Mouse (Mus musculus): ENCODE results near the gene Fbxo31. TPM values are rescaled to one million over a fixed set of nuclear protein-coding genes. Genes with fewer than 3 reads are reported as not detected.
A peak's percentile ranks its signal among the peaks of the same experiment; 100 is the strongest.

Fbxo31 gene
- polyA plus RNA-seq, 1 experiment from 2014 or later = 5.6 TPM

GRCm38 (mm10) chr8:121580465-121580864, 1.9 kb upstream of the Fbxo31 start:
- peak; percentile 26 for ATAC-seq
- H3K4me3 ChIP-seq (ENCODE audit: low read depth, low read length) = no peak overlapping the region
- WGBS = 12% methylated on average over 9 of the region's 9 CpGs
- no peaks in the 10 kb centered on the region for H3K9me3 ChIP-seq (ENCODE audit: control insufficient read depth)
- no peak overlapping the region for H3K4me2 ChIP-seq (replicated peaks; ENCODE audit: low read depth)
- H3K4me1 ChIP-seq (replicated peaks; ENCODE audit: control insufficient read depth, insufficient read depth, low read length) = peaks cover 4% of the 10 kb centered on the region
- no peak overlapping the region for H3K27ac ChIP-seq (ENCODE audit: low read depth, low read length)
- TF ChIP-seq CTCF (IDR thresholded peaks at IDR 0.05; ENCODE audit: low read depth) = no peak
- no peaks in the 10 kb centered on the region for H3K36me3 ChIP-seq (ENCODE audit: control insufficient read depth, insufficient read depth)
- no peak overlapping the region for H3K9ac ChIP-seq (ENCODE audit: low read depth, low read length)
- H3K27me3 ChIP-seq (replicated peaks; ENCODE audit: control insufficient read depth, insufficient read depth, low read length) = no peaks in the 10 kb centered on the region

- peak overlapping the region; percentile 74 for H3K27ac ChIP-seq (ENCODE audit: low read depth, low read length)
- peak overlapping the region; percentile 87 for H3K4me2 ChIP-seq (replicated peaks; ENCODE audit: low read depth)
- no peaks in the 10 kb centered on the region for H3K36me3 ChIP-seq (ENCODE audit: control insufficient read depth, insufficient read depth)
- no peaks in the 10 kb centered on the region for H3K27me3 ChIP-seq (replicated peaks; ENCODE audit: control insufficient read depth, insufficient read depth, low read length)
- H3K4me1 ChIP-seq (replicated peaks; ENCODE audit: control insufficient read depth, insufficient read depth, low read length) = peaks cover 4% of the 10 kb centered on the region
- WGBS = 1% methylated on average over 42 of the region's 44 CpGs
- no peak; the same call in 1 of the 2 replicates for ATAC-seq
- H3K4me3 ChIP-seq (ENCODE audit: low read depth, low read length) = peak overlapping the region; percentile 78
- H3K9me3 ChIP-seq (ENCODE audit: control insufficient read depth) = no peaks in the 10 kb centered on the region
- TF ChIP-seq CTCF (IDR thresholded peaks at IDR 0.05; ENCODE audit: low read depth) = no peak
- peak overlapping the region; percentile 43 for H3K9ac ChIP-seq (ENCODE audit: low read depth, low read length)
Measured at GRCm38 (mm10) chr8:121577751-121578675, 593 bp downstream of the Fbxo31 start.

GRCm38 (mm10) chr8:121575661-121576060, 2.9 kb downstream of the Fbxo31 start:
- H3K9me3 ChIP-seq (ENCODE audit: control insufficient read depth) = no peaks in the 10 kb centered on the region
- no peaks in the 10 kb centered on the region for H3K36me3 ChIP-seq (ENCODE audit: control insufficient read depth, insufficient read depth)
- WGBS = 66% methylated on average over 3 of the region's 3 CpGs
- no peak for TF ChIP-seq CTCF (IDR thresholded peaks at IDR 0.05; ENCODE audit: low read depth)
- H3K4me3 ChIP-seq (ENCODE audit: low read depth, low read length) = no peak overlapping the region
- no peak overlapping the region for H3K9ac ChIP-seq (ENCODE audit: low read depth, low read length)
- H3K27me3 ChIP-seq (replicated peaks; ENCODE audit: control insufficient read depth, insufficient read depth, low read length) = no peaks in the 10 kb centered on the region
- ATAC-seq = no peak
- no peak overlapping the region for H3K27ac ChIP-seq (ENCODE audit: low read depth, low read length)
- no peak overlapping the region for H3K4me2 ChIP-seq (replicated peaks; ENCODE audit: low read depth)
- H3K4me1 ChIP-seq (replicated peaks; ENCODE audit: control insufficient read depth, insufficient read depth, low read length) = peaks cover 2% of the 10 kb centered on the region

- WGBS = 31% methylated on average over 3 of the region's 3 CpGs
- H3K9ac ChIP-seq (ENCODE audit: low read depth, low read length) = no peak overlapping the region
- no peak overlapping the region for H3K27ac ChIP-seq (ENCODE audit: low read depth, low read length)
- H3K9me3 ChIP-seq (ENCODE audit: control insufficient read depth) = no peaks in the 10 kb centered on the region
- ATAC-seq = peak; percentile 74
- no peak overlapping the region for H3K4me2 ChIP-seq (replicated peaks; ENCODE audit: low read depth)
- H3K4me1 ChIP-seq (replicated peaks; ENCODE audit: control insufficient read depth, insufficient read depth, low read length) = no peaks in the 10 kb centered on the region; the same call in 1 of the 2 replicates
- no peaks in the 10 kb centered on the region for H3K36me3 ChIP-seq (ENCODE audit: control insufficient read depth, insufficient read depth)
- H3K4me3 ChIP-seq (ENCODE audit: low read depth, low read length) = no peak overlapping the region
- H3K27me3 ChIP-seq (replicated peaks; ENCODE audit: control insufficient read depth, insufficient read depth, low read length) = no peaks in the 10 kb centered on the region
- no peak for TF ChIP-seq CTCF (IDR thresholded peaks at IDR 0.05; ENCODE audit: low read depth)
Measured at GRCm38 (mm10) chr8:121573275-121573674, 5.3 kb downstream of the Fbxo31 start.

- H3K27ac ChIP-seq (ENCODE audit: low read depth, low read length) = no peak overlapping the region
- H3K4me1 ChIP-seq (replicated peaks; ENCODE audit: control insufficient read depth, insufficient read depth, low read length) = no peaks in the 10 kb centered on the region
- no peak for ATAC-seq
- H3K27me3 ChIP-seq (replicated peaks; ENCODE audit: control insufficient read depth, insufficient read depth, low read length) = no peaks in the 10 kb centered on the region
- H3K9me3 ChIP-seq (ENCODE audit: control insufficient read depth) = no peaks in the 10 kb centered on the region
- no peak for TF ChIP-seq CTCF (IDR thresholded peaks at IDR 0.05; ENCODE audit: low read depth)
- WGBS = 78% methylated on average over 7 of the region's 7 CpGs
- no peak overlapping the region for H3K9ac ChIP-seq (ENCODE audit: low read depth, low read length)
- H3K4me3 ChIP-seq (ENCODE audit: low read depth, low read length) = no peak overlapping the region
- H3K36me3 ChIP-seq (ENCODE audit: control insufficient read depth, insufficient read depth) = no peaks in the 10 kb centered on the region
- no peak overlapping the region for H3K4me2 ChIP-seq (replicated peaks; ENCODE audit: low read depth)
Measured at GRCm38 (mm10) chr8:121572121-121572520, 6.5 kb downstream of the Fbxo31 start.

- H3K4me3 ChIP-seq (ENCODE audit: low read depth, low read length) = no peak overlapping the region
- ATAC-seq = no peak
- no peak overlapping the region for H3K9ac ChIP-seq (ENCODE audit: low read depth, low read length)
- H3K36me3 ChIP-seq (ENCODE audit: control insufficient read depth, insufficient read depth) = 0 out of 2 replicates have a peak, but pooled peaks cover 6% of the 10 kb centered on the region
- TF ChIP-seq CTCF (IDR thresholded peaks at IDR 0.05; ENCODE audit: low read depth) = no peak
- H3K27ac ChIP-seq (ENCODE audit: low read depth, low read length) = no peak overlapping the region
- H3K27me3 ChIP-seq (replicated peaks; ENCODE audit: control insufficient read depth, insufficient read depth, low read length) = no peaks in the 10 kb centered on the region
- 76% methylated on average over 17 of the region's 17 CpGs for WGBS
- H3K9me3 ChIP-seq (ENCODE audit: control insufficient read depth) = no peaks in the 10 kb centered on the region
- no peak overlapping the region for H3K4me2 ChIP-seq (replicated peaks; ENCODE audit: low read depth)
- no peaks in the 10 kb centered on the region for H3K4me1 ChIP-seq (replicated peaks; ENCODE audit: control insufficient read depth, insufficient read depth, low read length)
Measured at GRCm38 (mm10) chr8:121570801-121571200, 7.8 kb downstream of the Fbxo31 start.

Data from intestine, postnatal 0 days (tissue).